Mouse (Mus musculus) midbrain, embryonic 11.5 days (tissue): Measurements from ENCODE around the gene Me3. TPM values are rescaled to one million over a fixed set of nuclear protein-coding genes. Genes with fewer than 3 reads are reported as not detected.

ENCODE experiments used
- ATAC-seq: fragments of 200-750 bp; cut with Nextera tagmentation; 2 replicates; pipeline ENCODE4 v1.8.0; 2017; ENCODE audit warnings: moderate TSS enrichment, moderate library complexity; ENCODE audit not compliant: low FRiP score
- DNase-seq: peaks from one replicate; pipeline ENCODE4 v3.0.0; 2015; ENCODE audit warnings: low spot score; ENCODE audit errors: missing footprints
- H3K27ac ChIP-seq: fragments of 300-500 bp; sonication (generic); 2 replicates; pipeline ENCODE4 v1.5.1; 2014; ENCODE audit warnings: low read depth, low read length
- H3K27me3 ChIP-seq: fragments of 300-500 bp; sonication (generic); 2 replicates; pipeline ENCODE4 v1.6.1; 2014; ENCODE audit warnings: mild to moderate bottlenecking, low read length, moderate library complexity, mixed read lengths; ENCODE audit not compliant: control insufficient read depth, insufficient read depth
- H3K36me3 ChIP-seq: fragments of 300-500 bp; sonication (generic); 2 replicates; pipeline ENCODE4 v1.6.1; 2014; ENCODE audit warnings: mild to moderate bottlenecking, low read length, moderate library complexity, mixed read lengths; ENCODE audit not compliant: control insufficient read depth, insufficient read depth
- H3K4me1 ChIP-seq: fragments of 300-500 bp; sonication (generic); 2 replicates; pipeline ENCODE4 v1.6.1; 2014; ENCODE audit warnings: low read length; ENCODE audit not compliant: control insufficient read depth, insufficient read depth
- H3K4me2 ChIP-seq: fragments of 300-500 bp; sonication (generic); 2 replicates; pipeline ENCODE4 v1.6.1; 2014; ENCODE audit warnings: mild to moderate bottlenecking, moderate library complexity
- H3K4me3 ChIP-seq: fragments of 300-500 bp; sonication (generic); 2 replicates; pipeline ENCODE4 v1.5.1; 2014; ENCODE audit warnings: low read depth, low read length
- H3K9ac ChIP-seq: fragments of 300-500 bp; sonication (generic); 2 replicates; pipeline ENCODE4 v1.6.1; 2014; ENCODE audit warnings: low read length
- H3K9me3 ChIP-seq: fragments of 300-500 bp; sonication (generic); 2 replicates; pipeline ENCODE4 v1.6.1; 2016; ENCODE audit warnings: low read length; ENCODE audit not compliant: control insufficient read depth
- WGBS: fragments of 180-500 bp; shearing (Covaris S2); extraction: QIAGEN DNeasy Blood & Tissue Kit; methylation state at CpG from one replicate; pipeline ENCODE4 v1.1.7; 2014; 5-methylcytosine and 5-hydroxymethylcytosine counted together
- polyA plus RNA-seq: library from polyadenylated mRNA; unstranded; fragments of >200 nt; fragmentation: Nextera tagmentation; extraction: Ambion mirVana; gene quantifications from 2 replicates; pipeline ENCODE4 v1.2.1, GENCODE M21; 2014

The Me3 gene
- polyA plus RNA-seq, 1 experiment from 2014 or later, result 0.86 TPM

GRCm38 (mm10) chr7:89710776-89711175 lies 78.6 kb downstream of the Me3 start:
- Histone ChIP-seq H3K9ac (no peak overlapping the region), H3K9me3 (no peaks in the 10 kb centered on the region), H3K4me2 (no peak overlapping the region), H3K4me3 (no peak overlapping the region), H3K27me3 (no peaks in the 10 kb centered on the region), H3K27ac (no peak overlapping the region), H3K36me3 (no peaks in the 10 kb centered on the region), H3K4me1 (no peaks in the 10 kb centered on the region)
- WGBS, result 77% methylated on average over 2 of the region's 2 CpGs
- DNase-seq (no peak), ATAC-seq (no peak)

- Histone ChIP-seq H3K4me1 (no peaks in the 10 kb centered on the region), H3K9ac (no peak overlapping the region), H3K4me3 (no peak overlapping the region), H3K27ac (no peak overlapping the region), H3K9me3 (no peaks in the 10 kb centered on the region), H3K27me3 (no peaks in the 10 kb centered on the region), H3K4me2 (no peak overlapping the region), H3K36me3 (no peaks in the 10 kb centered on the region)
- DNase-seq (no peak), ATAC-seq (no peak)
These were observed 80.9 kb downstream of the Me3 start for GRCm38 (mm10) chr7:89713059-89713458.

- WGBS, result 89% methylated on average over 3 of the region's 3 CpGs
- no peaks in the 10 kb centered on the region for H3K9me3 ChIP-seq
- H3K4me1 ChIP-seq, result no peaks in the 10 kb centered on the region
- DNase-seq (no peak), ATAC-seq (no peak)
- no peaks in the 10 kb centered on the region for H3K27me3 ChIP-seq
- no peaks in the 10 kb centered on the region for H3K36me3 ChIP-seq
- H3K4me3 ChIP-seq, result no peak overlapping the region
- no peak overlapping the region for H3K4me2 ChIP-seq
- H3K27ac ChIP-seq, result no peak overlapping the region
- H3K9ac ChIP-seq, result no peak overlapping the region
These were observed 84.0 kb downstream of the Me3 start for GRCm38 (mm10) chr7:89716226-89716625.

GRCm38 (mm10) chr7:89717521-89717920 lies 85.3 kb downstream of the Me3 start:
- DNase-seq (no peak), ATAC-seq (no peak)
- no peak overlapping the region for H3K4me3 ChIP-seq

GRCm38 (mm10) chr7:89718264-89718663 lies 86.1 kb downstream of the Me3 start:
- no peaks in the 10 kb centered on the region for H3K9me3 ChIP-seq
- DNase-seq (no peak), ATAC-seq (no peak)
- H3K4me3 ChIP-seq, result no peak overlapping the region
- no peaks in the 10 kb centered on the region for H3K27me3 ChIP-seq
- H3K36me3 ChIP-seq, result no peaks in the 10 kb centered on the region
- no peak overlapping the region for H3K27ac ChIP-seq
- WGBS, result 82% methylated on average over 2 of the region's 2 CpGs
- no peaks in the 10 kb centered on the region for H3K4me1 ChIP-seq
- no peak overlapping the region for H3K4me2 ChIP-seq
- no peak overlapping the region for H3K9ac ChIP-seq

More at GRCm38 (mm10) chr7:89717521-89717920, 85.3 kb downstream of the Me3 start:
- no peaks in the 10 kb centered on the region for H3K4me1 ChIP-seq
- H3K9ac ChIP-seq, result no peak overlapping the region
- H3K36me3 ChIP-seq, result no peaks in the 10 kb centered on the region
- no peaks in the 10 kb centered on the region for H3K9me3 ChIP-seq
- no peaks in the 10 kb centered on the region for H3K27me3 ChIP-seq
- WGBS, result 74% methylated on average over 2 of the region's 2 CpGs
- H3K27ac ChIP-seq, result no peak overlapping the region
- no peak overlapping the region for H3K4me2 ChIP-seq

GRCm38 (mm10) chr7:89720256-89720655 lies 88.1 kb downstream of the Me3 start:
- Histone ChIP-seq H3K4me1 (no peaks in the 10 kb centered on the region), H3K4me3 (no peak overlapping the region), H3K9ac (no peak overlapping the region), H3K9me3 (no peaks in the 10 kb centered on the region), H3K27ac (no peak overlapping the region), H3K27me3 (no peaks in the 10 kb centered on the region), H3K36me3 (no peaks in the 10 kb centered on the region), H3K4me2 (no peak overlapping the region)
- DNase-seq, result no peak
- WGBS, result 91% methylated on average over 2 of the region's 2 CpGs
- ATAC-seq, result no peak

GRCm38 (mm10) chr7:89726712-89727111 lies 94.5 kb downstream of the Me3 start:
- 82% methylated on average over 3 of the region's 3 CpGs for WGBS
- no peaks in the 10 kb centered on the region for H3K4me1 ChIP-seq
- DNase-seq, result no peak
- no peak overlapping the region for H3K9ac ChIP-seq
- H3K36me3 ChIP-seq, result no peaks in the 10 kb centered on the region
- no peak overlapping the region for H3K4me2 ChIP-seq
- no peak overlapping the region for H3K4me3 ChIP-seq
- H3K27me3 ChIP-seq, result no peaks in the 10 kb centered on the region
- no peaks in the 10 kb centered on the region for H3K9me3 ChIP-seq
- ATAC-seq, result no peak
- no peak overlapping the region for H3K27ac ChIP-seq

GRCm38 (mm10) chr7:89727615-89728014 lies 95.4 kb downstream of the Me3 start:
- Histone ChIP-seq H3K9me3 (no peaks in the 10 kb centered on the region), H3K27ac (no peak overlapping the region), H3K4me3 (no peak overlapping the region), H3K9ac (no peak overlapping the region), H3K27me3 (no peaks in the 10 kb centered on the region), H3K4me1 (no peaks in the 10 kb centered on the region), H3K4me2 (no peak overlapping the region), H3K36me3 (no peaks in the 10 kb centered on the region)
- no peak for DNase-seq
- no peak for ATAC-seq
- 83% methylated on average over 1 of the region's 1 CpGs for WGBS

- Histone ChIP-seq H3K4me3 (no peak overlapping the region), H3K27ac (no peak overlapping the region), H3K9ac (no peak overlapping the region), H3K27me3 (no peaks in the 10 kb centered on the region), H3K4me2 (no peak overlapping the region), H3K9me3 (no peaks in the 10 kb centered on the region), H3K36me3 (no peaks in the 10 kb centered on the region), H3K4me1 (no peaks in the 10 kb centered on the region)
- WGBS, result 85% methylated on average over 3 of the region's 3 CpGs
- DNase-seq (no peak), ATAC-seq (no peak)
These were observed 96.2 kb downstream of the Me3 start for GRCm38 (mm10) chr7:89728393-89728792.

GRCm38 (mm10) chr7:89730514-89730913 lies 98.3 kb downstream of the Me3 start:
- Histone ChIP-seq H3K27ac (no peak overlapping the region), H3K4me3 (no peak overlapping the region), H3K27me3 (no peaks in the 10 kb centered on the region), H3K36me3 (no peaks in the 10 kb centered on the region), H3K4me1 (no peaks in the 10 kb centered on the region), H3K4me2 (no peak overlapping the region), H3K9me3 (no peaks in the 10 kb centered on the region), H3K9ac (no peak overlapping the region)
- WGBS, result 86% methylated on average over 2 of the region's 2 CpGs
- ATAC-seq (no peak), DNase-seq (no peak)
